Mouse (Mus musculus) ES-E14 (cell line): ENCODE measurements around the gene Ankrd11. TPM values are rescaled to one million over a fixed set of nuclear protein-coding genes. Genes with fewer than 3 reads are reported as not detected.
A peak's percentile ranks its signal among the peaks of the same experiment; 100 is the strongest.

ENCODE experiments used
- DNase-seq: peaks from one replicate; pipeline ENCODE4 v3.0.0-alpha.2; 2013; ENCODE audit warnings: low read depth, low spot score
- H3K27ac ChIP-seq: 2 replicates; pipeline ENCODE4 v1.5.1; 2012; ENCODE audit warnings: low read depth, mild to moderate bottlenecking, low read length, moderate library complexity, mixed read lengths; ENCODE audit not compliant: poor library complexity, insufficient read depth, severe bottlenecking
- H3K36me3 ChIP-seq: 2 replicates; pipeline ENCODE4 v1.6.1; 2012; ENCODE audit warnings: mild to moderate bottlenecking, low read length, moderate library complexity, mixed read lengths; ENCODE audit not compliant: control insufficient read depth, poor library complexity, insufficient read depth, severe bottlenecking
- H3K4me1 ChIP-seq, 2 experiments: fragments of 150-350 bp in 1 of 2; sonication (generic) in 1 of 2; 2 replicates each; pipeline ENCODE4 v1.6.1; 2012; ENCODE audit warnings: low read length in 2 of 2, mild to moderate bottlenecking in 1 of 2, mixed read lengths in 1 of 2; ENCODE audit not compliant: control insufficient read depth in 2 of 2, insufficient read depth in 2 of 2, poor library complexity in 1 of 2
- H3K4me3 ChIP-seq, 2 experiments: fragments of 150-350 bp in 1 of 2; sonication (generic) in 1 of 2; 2 replicates each; pipeline ENCODE4 v1.5.1; 2012; ENCODE audit warnings: low read length in 2 of 2, low read depth in 1 of 2, mild to moderate bottlenecking in 1 of 2, mixed read lengths in 1 of 2; ENCODE audit not compliant: insufficient read depth in 1 of 2, poor library complexity in 1 of 2, severe bottlenecking in 1 of 2
- H3K9ac ChIP-seq: 2 replicates; pipeline ENCODE4 v1.6.1; 2012; ENCODE audit warnings: low read depth, mild to moderate bottlenecking, low read length, mixed read lengths; ENCODE audit not compliant: poor library complexity, insufficient read depth, severe bottlenecking
- H3K9me3 ChIP-seq: fragments of 150-350 bp; sonication (generic); 2 replicates; pipeline ENCODE4 v1.6.1; 2012; ENCODE audit warnings: low read depth, mild to moderate bottlenecking, low read length; ENCODE audit not compliant: control insufficient read depth, insufficient read depth
- CHD2 ChIP-seq: IDR thresholded peaks from 2 replicates; pipeline ENCODE4 v1.6.1; 2014; ENCODE audit warnings: mild to moderate bottlenecking, low read depth, low read length, inconsistent platforms
- HCFC1 ChIP-seq: IDR thresholded peaks from 2 replicates; pipeline ENCODE4 v1.6.1; 2012; ENCODE audit warnings: low read length, inconsistent platforms, borderline replicate concordance; ENCODE audit not compliant: insufficient read depth
- MAFK ChIP-seq: IDR thresholded peaks from 2 replicates; pipeline ENCODE4 v1.6.1; 2014; ENCODE audit warnings: mild to moderate bottlenecking, low read depth, low read length, inconsistent platforms; ENCODE audit not compliant: insufficient read depth
- ZC3H11A ChIP-seq: IDR thresholded peaks from 2 replicates; pipeline ENCODE4 v1.6.1; 2012; ENCODE audit warnings: low read depth, mild to moderate bottlenecking, inconsistent platforms, low read length, borderline replicate concordance
- ZNF384 ChIP-seq: IDR thresholded peaks from 2 replicates; pipeline ENCODE4 v1.6.1; 2012; ENCODE audit warnings: low read depth, low read length, inconsistent platforms
- in situ Hi-C, 2 experiments: fragments of 600-800 bp; cut with MboI; formaldehyde crosslinking; loops; one replicate each; pipeline ENCODE4 v1.15.1; 2025; ENCODE audit warnings: low sequenced_read_pairs in 2 of 2, inconsistent platforms in 1 of 2; ENCODE audit not compliant: unreplicated experiment in 2 of 2
- total RNA-seq: library from RNA; depleted of rRNA; stranded (reverse); fragments of 300-350 nt; gene quantifications from 2 replicates; pipeline ENCODE4 v1.2.3, GENCODE M21; 2012

Ankrd11 gene
- total RNA-seq, 1 experiment = 155 TPM

GRCm38 (mm10) chr8:123038351-123038750, 3.7 kb downstream of the Ankrd11 start:
- Histone ChIP-seq H3K4me1 (peaks cover 8 to 14% of the 10 kb centered on the region in 2 experiments; a peak in 3 of 4 replicates), H3K36me3 (no peaks in the 10 kb centered on the region), H3K9ac (no peak overlapping the region), H3K9me3 (no peaks in the 10 kb centered on the region), H3K27ac (no peak overlapping the region), H3K4me3 (no peak overlapping the region)
- in situ Hi-C loops = no loop called here
- DNase-seq = no peak
- TF ChIP-seq HCFC1 (no peak), MAFK (no peak), ZNF384 (no peak), CHD2 (no peak), ZC3H11A (no peak)

- Histone ChIP-seq H3K4me3 (peak overlapping the region; percentile 30 to 52; a peak in 3 of 4 replicates), H3K9me3 (no peaks in the 10 kb centered on the region), H3K27ac (peak overlapping the region; percentile 27; the same call in 1 of the 2 replicates), H3K36me3 (no peaks in the 10 kb centered on the region), H3K9ac (no peak overlapping the region; the same call in 1 of the 2 replicates), H3K4me1 (peaks cover 11 to 14% of the 10 kb centered on the region in 2 experiments; a peak in 3 of 4 replicates)
- no peak for DNase-seq
- TF ChIP-seq ZC3H11A = no peak
- TF ChIP-seq ZNF384 = no peak
- TF ChIP-seq HCFC1 = no peak
- no peak for TF ChIP-seq CHD2
- no peak for TF ChIP-seq MAFK
- in situ Hi-C loops = no loop called here
Observed at GRCm38 (mm10) chr8:123037487-123037886, 4.6 kb downstream of the Ankrd11 start.

- H3K4me1 ChIP-seq = peaks cover 12 to 16% of the 10 kb centered on the region in 2 experiments; a peak in 3 of 4 replicates
- H3K27ac ChIP-seq = no peak overlapping the region; the same call in 1 of the 2 replicates
- no peaks in the 10 kb centered on the region for H3K9me3 ChIP-seq
- no peak for TF ChIP-seq MAFK
- TF ChIP-seq HCFC1 = no peak
- TF ChIP-seq ZC3H11A = no peak
- no peak for TF ChIP-seq ZNF384
- TF ChIP-seq CHD2 = no peak
- peak overlapping the region in 1 of 2 experiments; percentile 52; a peak in 2 of 4 replicates for H3K4me3 ChIP-seq
- peak; percentile 56 for DNase-seq
- peak overlapping the region; percentile 20; the same call in 1 of the 2 replicates for H3K9ac ChIP-seq
- in situ Hi-C loops = no loop called here
- no peaks in the 10 kb centered on the region for H3K36me3 ChIP-seq
Observed at GRCm38 (mm10) chr8:123036956-123037355, 5.1 kb downstream of the Ankrd11 start.

GRCm38 (mm10) chr8:123034171-123034570, 7.9 kb downstream of the Ankrd11 start:
- no peak overlapping the region for H3K9ac ChIP-seq
- in situ Hi-C loops = no loop called here
- TF ChIP-seq ZC3H11A (no peak), HCFC1 (no peak), ZNF384 (no peak), MAFK (no peak), CHD2 (no peak)

GRCm38 (mm10) chr8:123033431-123033830, 8.6 kb downstream of the Ankrd11 start:
- no peak for TF ChIP-seq MAFK
- TF ChIP-seq HCFC1 = no peak
- TF ChIP-seq ZC3H11A = no peak
- no peak for TF ChIP-seq ZNF384
- TF ChIP-seq CHD2 = no peak
- no peak overlapping the region for H3K27ac ChIP-seq
- H3K9me3 ChIP-seq = no peaks in the 10 kb centered on the region
- H3K9ac ChIP-seq = no peak overlapping the region
- H3K36me3 ChIP-seq = no peaks in the 10 kb centered on the region
- in situ Hi-C loops = no loop called here
- H3K4me3 ChIP-seq = no peak overlapping the region
- H3K4me1 ChIP-seq = peaks cover 11 to 14% of the 10 kb centered on the region in 2 experiments
- no peak for DNase-seq

More at GRCm38 (mm10) chr8:123034171-123034570, 7.9 kb downstream of the Ankrd11 start:
- H3K4me1 ChIP-seq = peaks cover 15 to 17% of the 10 kb centered on the region in 2 experiments
- H3K9me3 ChIP-seq = no peaks in the 10 kb centered on the region
- DNase-seq = no peak
- H3K36me3 ChIP-seq = no peaks in the 10 kb centered on the region
- H3K27ac ChIP-seq = no peak overlapping the region
- H3K4me3 ChIP-seq = no peak overlapping the region
